Mouse (Mus musculus): ENCODE measurements around the gene Man2a1. TPM values are rescaled to one million over a fixed set of nuclear protein-coding genes. Genes with fewer than 3 reads are reported as not detected.

Man2a1 gene
- polyA plus RNA-seq, 1 experiment: 53.4 TPM

DNA sequence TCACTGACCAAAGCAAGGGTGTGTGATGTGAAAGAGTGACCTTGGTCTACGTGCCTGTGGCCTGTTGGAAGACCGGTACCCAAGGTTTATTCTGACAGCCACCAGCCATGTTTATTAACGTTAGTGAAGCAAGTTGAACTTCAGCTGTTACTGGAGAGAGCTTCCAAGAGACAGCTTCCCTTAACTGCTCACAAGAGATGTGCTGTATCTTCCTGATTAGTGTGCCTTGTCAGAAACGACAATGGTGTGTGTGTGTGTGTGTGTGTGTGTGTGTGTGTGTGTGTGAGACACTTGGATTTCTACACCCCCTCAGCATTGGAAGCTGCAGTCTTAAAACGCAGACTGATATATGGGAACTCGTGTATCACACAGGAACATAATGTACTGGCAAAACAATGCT is 34.1 kb upstream of the Man2a1 start:
- no peaks in the 10 kb centered on the region for H3K9me3 ChIP-seq (replicated peaks; ENCODE audit: control insufficient read depth, insufficient read depth, low read length, poor library complexity, severe bottlenecking)
- no peaks in the 10 kb centered on the region for H3K36me3 ChIP-seq (ENCODE audit: control insufficient read depth, insufficient read depth, low read length, poor library complexity, severe bottlenecking)
- H3K9ac ChIP-seq (ENCODE audit: low read depth, poor library complexity, severe bottlenecking): no peak overlapping the region
- no peaks in the 10 kb centered on the region for H3K4me1 ChIP-seq (ENCODE audit: control insufficient read depth, insufficient read depth, low read length)
- H3K4me3 ChIP-seq (ENCODE audit: low read depth, low read length): no peak overlapping the region
- H3K27ac ChIP-seq (ENCODE audit: insufficient read depth, low read length): no peak overlapping the region
- TF ChIP-seq CTCF (IDR thresholded peaks at IDR 0.05; ENCODE audit: low read depth, low read length): no peak
- TF ChIP-seq EP300 (IDR thresholded peaks at IDR 0.05; ENCODE audit: insufficient read depth, low read depth, low read length): no peak
- no peak for TF ChIP-seq POLR2A (IDR thresholded peaks at IDR 0.05; ENCODE audit: insufficient read depth, low read length)
- no peaks in the 10 kb centered on the region for H3K27me3 ChIP-seq (ENCODE audit: control insufficient read depth, insufficient read depth, low read length, poor library complexity, severe bottlenecking)

DNA sequence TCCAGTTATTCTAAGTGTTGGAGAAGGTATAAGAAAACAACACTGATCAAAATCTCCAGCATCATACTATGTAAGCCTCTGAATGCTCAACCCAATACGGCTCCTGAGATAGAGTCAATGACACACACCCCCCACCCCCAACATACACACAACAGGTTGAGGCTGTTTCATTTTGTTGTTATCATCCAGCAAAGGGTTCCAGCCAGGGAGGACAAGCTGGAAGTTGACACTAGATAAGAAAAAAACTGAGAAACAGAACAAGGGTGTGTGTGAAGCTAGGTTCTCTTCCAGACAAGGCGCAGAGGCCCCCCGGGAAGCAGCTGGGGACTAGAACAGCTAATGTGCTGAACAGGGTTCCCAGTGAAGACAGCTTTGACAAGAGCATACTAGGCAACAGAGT is 33.0 kb upstream of the Man2a1 start:
- Histone ChIP-seq H3K27ac (ENCODE audit: insufficient read depth, low read length) (no peak overlapping the region), H3K4me3 (ENCODE audit: low read depth, low read length) (no peak overlapping the region), H3K27me3 (ENCODE audit: control insufficient read depth, insufficient read depth, low read length, poor library complexity, severe bottlenecking) (no peaks in the 10 kb centered on the region), H3K36me3 (ENCODE audit: control insufficient read depth, insufficient read depth, low read length, poor library complexity, severe bottlenecking) (no peaks in the 10 kb centered on the region), H3K4me1 (ENCODE audit: control insufficient read depth, insufficient read depth, low read length) (no peaks in the 10 kb centered on the region), H3K9me3 (replicated peaks; ENCODE audit: control insufficient read depth, insufficient read depth, low read length, poor library complexity, severe bottlenecking) (no peaks in the 10 kb centered on the region), H3K9ac (ENCODE audit: low read depth, poor library complexity, severe bottlenecking) (no peak overlapping the region)
- no peak for TF ChIP-seq CTCF (IDR thresholded peaks at IDR 0.05; ENCODE audit: low read depth, low read length)
- TF ChIP-seq POLR2A (IDR thresholded peaks at IDR 0.05; ENCODE audit: insufficient read depth, low read length): no peak
- no peak for TF ChIP-seq EP300 (IDR thresholded peaks at IDR 0.05; ENCODE audit: insufficient read depth, low read depth, low read length)

DNA sequence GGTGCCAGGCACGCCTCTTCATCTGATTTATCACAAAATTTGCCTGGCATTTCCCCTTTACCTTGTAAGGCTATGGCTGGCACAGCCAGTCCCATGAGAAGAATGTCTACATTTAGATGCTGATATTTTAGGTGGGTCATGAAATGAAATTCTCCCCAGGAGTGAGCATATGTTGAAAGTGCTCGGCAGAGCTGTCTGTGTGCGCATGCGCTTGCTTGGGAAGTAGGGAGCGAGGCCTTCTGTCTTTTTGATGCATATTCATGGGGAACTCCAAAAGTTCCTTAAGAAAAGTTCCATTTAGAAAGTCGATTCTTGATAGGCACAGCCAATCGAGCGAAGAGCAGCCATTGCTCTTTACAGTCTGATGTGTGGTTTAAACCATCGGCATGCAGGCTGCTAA is 26.6 kb upstream of the Man2a1 start:
- Histone ChIP-seq H3K4me1 (ENCODE audit: control insufficient read depth, insufficient read depth, low read length) (no peaks in the 10 kb centered on the region), H3K4me3 (ENCODE audit: low read depth, low read length) (no peak overlapping the region), H3K9ac (ENCODE audit: low read depth, poor library complexity, severe bottlenecking) (no peak overlapping the region), H3K36me3 (ENCODE audit: control insufficient read depth, insufficient read depth, low read length, poor library complexity, severe bottlenecking) (no peaks in the 10 kb centered on the region), H3K27ac (ENCODE audit: insufficient read depth, low read length) (no peak overlapping the region), H3K27me3 (ENCODE audit: control insufficient read depth, insufficient read depth, low read length, poor library complexity, severe bottlenecking) (no peaks in the 10 kb centered on the region), H3K9me3 (replicated peaks; ENCODE audit: control insufficient read depth, insufficient read depth, low read length, poor library complexity, severe bottlenecking) (no peaks in the 10 kb centered on the region)
- TF ChIP-seq POLR2A (IDR thresholded peaks at IDR 0.05; ENCODE audit: insufficient read depth, low read length): no peak

DNA sequence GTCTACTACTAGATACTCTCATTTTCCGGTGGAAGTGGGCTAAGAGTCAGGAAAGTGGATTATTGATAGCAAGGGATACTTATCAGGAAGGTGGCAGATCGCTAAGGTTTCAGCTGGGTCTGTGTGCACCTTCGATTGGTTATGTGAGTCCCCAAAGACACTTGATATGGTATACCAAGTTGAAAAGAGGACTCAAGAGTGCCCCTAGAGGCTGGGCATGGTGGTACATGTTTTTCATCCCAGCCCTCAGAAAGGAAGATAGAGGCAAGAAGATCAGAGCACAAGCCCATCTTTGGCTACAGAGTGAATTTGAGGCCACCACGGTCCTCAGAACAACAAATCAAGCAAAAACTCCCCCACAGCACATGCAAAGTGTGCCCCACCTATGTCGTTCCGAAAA is 25.3 kb upstream of the Man2a1 start:
- H3K9ac ChIP-seq (ENCODE audit: low read depth, poor library complexity, severe bottlenecking): no peak overlapping the region
- TF ChIP-seq CTCF (IDR thresholded peaks at IDR 0.05; ENCODE audit: low read depth, low read length) (no peak), EP300 (IDR thresholded peaks at IDR 0.05; ENCODE audit: insufficient read depth, low read depth, low read length) (no peak), POLR2A (IDR thresholded peaks at IDR 0.05; ENCODE audit: insufficient read depth, low read length) (no peak)
- H3K36me3 ChIP-seq (ENCODE audit: control insufficient read depth, insufficient read depth, low read length, poor library complexity, severe bottlenecking): no peaks in the 10 kb centered on the region
- H3K27me3 ChIP-seq (ENCODE audit: control insufficient read depth, insufficient read depth, low read length, poor library complexity, severe bottlenecking): no peaks in the 10 kb centered on the region
- no peak overlapping the region for H3K27ac ChIP-seq (ENCODE audit: insufficient read depth, low read length)
- H3K4me1 ChIP-seq (ENCODE audit: control insufficient read depth, insufficient read depth, low read length): no peaks in the 10 kb centered on the region
- H3K4me3 ChIP-seq (ENCODE audit: low read depth, low read length): no peak overlapping the region
- no peaks in the 10 kb centered on the region for H3K9me3 ChIP-seq (replicated peaks; ENCODE audit: control insufficient read depth, insufficient read depth, low read length, poor library complexity, severe bottlenecking)

DNA sequence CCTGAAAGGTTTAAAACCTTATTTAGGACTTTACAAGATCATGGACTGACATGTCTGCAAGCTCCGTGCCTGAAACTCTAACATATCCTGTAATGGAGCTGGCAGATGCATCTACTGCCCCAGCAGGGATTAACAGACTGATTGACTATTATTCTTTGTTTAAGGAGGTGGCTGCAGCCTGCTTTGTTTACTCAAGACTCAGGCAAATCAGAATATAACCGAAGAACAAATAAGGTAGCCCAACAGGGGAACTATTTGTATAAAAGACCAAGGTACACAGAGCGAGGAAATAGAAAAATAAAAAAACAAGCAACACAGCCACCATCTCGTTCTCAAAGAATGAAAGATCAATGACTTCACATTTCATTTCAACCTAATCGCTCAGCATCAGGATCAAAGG is 23.1 kb upstream of the Man2a1 start:
- H3K4me1 ChIP-seq (ENCODE audit: control insufficient read depth, insufficient read depth, low read length): no peaks in the 10 kb centered on the region
- H3K27me3 ChIP-seq (ENCODE audit: control insufficient read depth, insufficient read depth, low read length, poor library complexity, severe bottlenecking): no peaks in the 10 kb centered on the region; the same call in 1 of the 2 replicates
- no peaks in the 10 kb centered on the region for H3K9me3 ChIP-seq (replicated peaks; ENCODE audit: control insufficient read depth, insufficient read depth, low read length, poor library complexity, severe bottlenecking)
- H3K4me3 ChIP-seq (ENCODE audit: low read depth, low read length): no peak overlapping the region
- H3K36me3 ChIP-seq (ENCODE audit: control insufficient read depth, insufficient read depth, low read length, poor library complexity, severe bottlenecking): no peaks in the 10 kb centered on the region
- H3K27ac ChIP-seq (ENCODE audit: insufficient read depth, low read length): no peak overlapping the region
- H3K9ac ChIP-seq (ENCODE audit: low read depth, poor library complexity, severe bottlenecking): no peak overlapping the region
- no peak for TF ChIP-seq EP300 (IDR thresholded peaks at IDR 0.05; ENCODE audit: insufficient read depth, low read depth, low read length)
- no peak for TF ChIP-seq POLR2A (IDR thresholded peaks at IDR 0.05; ENCODE audit: insufficient read depth, low read length)
- TF ChIP-seq CTCF (IDR thresholded peaks at IDR 0.05; ENCODE audit: low read depth, low read length): no peak

DNA sequence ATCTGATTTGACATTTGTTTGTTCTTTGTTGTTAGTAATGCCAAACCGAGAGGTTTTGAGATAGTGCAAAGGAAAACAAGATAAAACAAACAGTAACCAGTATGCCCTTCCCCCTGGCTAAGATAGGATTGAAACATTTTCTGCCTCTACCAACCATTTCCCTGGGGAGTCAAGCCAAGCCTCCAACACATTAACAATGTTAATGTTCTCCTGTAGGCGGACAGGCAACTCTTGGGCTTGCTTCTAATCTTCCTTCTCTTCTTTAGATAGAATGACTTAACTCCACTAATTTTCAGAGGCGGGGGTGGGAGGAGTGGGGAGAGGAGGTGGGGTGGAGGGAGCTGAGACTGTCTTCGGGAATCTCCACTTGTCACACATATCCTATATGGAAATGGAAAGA is 22.2 kb upstream of the Man2a1 start:
- H3K9me3 ChIP-seq (replicated peaks; ENCODE audit: control insufficient read depth, insufficient read depth, low read length, poor library complexity, severe bottlenecking): no peaks in the 10 kb centered on the region
- H3K4me3 ChIP-seq (ENCODE audit: low read depth, low read length): no peak overlapping the region
- no peaks in the 10 kb centered on the region; the same call in 1 of the 2 replicates for H3K27me3 ChIP-seq (ENCODE audit: control insufficient read depth, insufficient read depth, low read length, poor library complexity, severe bottlenecking)
- H3K27ac ChIP-seq (ENCODE audit: insufficient read depth, low read length): no peak overlapping the region
- no peaks in the 10 kb centered on the region for H3K36me3 ChIP-seq (ENCODE audit: control insufficient read depth, insufficient read depth, low read length, poor library complexity, severe bottlenecking)
- no peak for TF ChIP-seq POLR2A (IDR thresholded peaks at IDR 0.05; ENCODE audit: insufficient read depth, low read length)
- TF ChIP-seq EP300 (IDR thresholded peaks at IDR 0.05; ENCODE audit: insufficient read depth, low read depth, low read length): no peak
- TF ChIP-seq CTCF (IDR thresholded peaks at IDR 0.05; ENCODE audit: low read depth, low read length): no peak
- no peak overlapping the region for H3K9ac ChIP-seq (ENCODE audit: low read depth, poor library complexity, severe bottlenecking)
- H3K4me1 ChIP-seq (ENCODE audit: control insufficient read depth, insufficient read depth, low read length): no peaks in the 10 kb centered on the region

All from ES-Bruce4 (cell line).